Mouse (Mus musculus): Measurements from ENCODE around the gene Ddx51.
A peak's percentile ranks its signal among the peaks of the same experiment; 100 is the strongest.

Ddx51 gene

GRCm38 (mm10) chr5:110652719-110653648, at the start of gene Ddx51, which contains the start of gene Noc4l:
Ddx51 (plus strand) TSS chr5:110653451.
Noc4l (minus strand) TSS chr5:110653417.
- peak; percentile 82 to 92 for DNase-seq (ENCODE audit: low read depth in 1 of 2, low spot score in 2 of 2)

GRCm38 (mm10) chr5:110604311-110604710, 48.9 kb upstream of the Ddx51 start:
- DNase-seq (ENCODE audit: low read depth in 1 of 2, low spot score in 2 of 2), result no peak

- DNase-seq (ENCODE audit: low read depth in 1 of 2, low spot score in 2 of 2), result no peak
These were observed 47.6 kb upstream of the Ddx51 start for GRCm38 (mm10) chr5:110605531-110606221.

GRCm38 (mm10) chr5:110607767-110608166, 45.5 kb upstream of the Ddx51 start:
- no peak for DNase-seq (ENCODE audit: low read depth in 1 of 2, low spot score in 2 of 2)

GRCm38 (mm10) chr5:110608336-110608735, 44.9 kb upstream of the Ddx51 start:
- no peak for DNase-seq (ENCODE audit: low read depth in 1 of 2, low spot score in 2 of 2)

- no peak for DNase-seq (ENCODE audit: low read depth in 1 of 2, low spot score in 2 of 2)
These were observed 44.3 kb upstream of the Ddx51 start for GRCm38 (mm10) chr5:110608941-110609340.

GRCm38 (mm10) chr5:110609425-110609824, 43.8 kb upstream of the Ddx51 start:
- DNase-seq (ENCODE audit: low read depth in 1 of 2, low spot score in 2 of 2), result no peak

GRCm38 (mm10) chr5:110609868-110610267, 43.4 kb upstream of the Ddx51 start:
- DNase-seq (ENCODE audit: low read depth in 1 of 2, low spot score in 2 of 2), result no peak

GRCm38 (mm10) chr5:110610484-110610883, 42.8 kb upstream of the Ddx51 start:
- no peak for DNase-seq (ENCODE audit: low read depth in 1 of 2, low spot score in 2 of 2)

- DNase-seq (ENCODE audit: low read depth in 1 of 2, low spot score in 2 of 2), result no peak
These were observed 41.7 kb upstream of the Ddx51 start for GRCm38 (mm10) chr5:110611435-110612158.

- DNase-seq (ENCODE audit: low read depth in 1 of 2, low spot score in 2 of 2), result no peak
These were observed 34.0 kb upstream of the Ddx51 start for GRCm38 (mm10) chr5:110619226-110619625.

- DNase-seq (ENCODE audit: low read depth in 1 of 2, low spot score in 2 of 2), result no peak
These were observed 28.9 kb upstream of the Ddx51 start for GRCm38 (mm10) chr5:110624319-110624718.

- DNase-seq (ENCODE audit: low read depth in 1 of 2, low spot score in 2 of 2), result no peak
These were observed 25.9 kb upstream of the Ddx51 start for GRCm38 (mm10) chr5:110627351-110627750.

GRCm38 (mm10) chr5:110628156-110628555, 25.1 kb upstream of the Ddx51 start:
- no peak for DNase-seq (ENCODE audit: low read depth in 1 of 2, low spot score in 2 of 2)

- DNase-seq (ENCODE audit: low read depth in 1 of 2, low spot score in 2 of 2), result no peak
These were observed 23.6 kb upstream of the Ddx51 start for GRCm38 (mm10) chr5:110629525-110630120.

GRCm38 (mm10) chr5:110635951-110636707, 17.1 kb upstream of the Ddx51 start:
- no peak for DNase-seq (ENCODE audit: low read depth in 1 of 2, low spot score in 2 of 2)

- no peak for DNase-seq (ENCODE audit: low read depth in 1 of 2, low spot score in 2 of 2)
These were observed 14.8 kb upstream of the Ddx51 start for GRCm38 (mm10) chr5:110638306-110639074.

- DNase-seq (ENCODE audit: low read depth in 1 of 2, low spot score in 2 of 2), result peak; percentile 44 to 54
These were observed 13.8 kb upstream of the Ddx51 start for GRCm38 (mm10) chr5:110639459-110639858.

GRCm38 (mm10) chr5:110646377-110646776, 6.9 kb upstream of the Ddx51 start:
- no peak for DNase-seq (ENCODE audit: low read depth in 1 of 2, low spot score in 2 of 2)

- DNase-seq (ENCODE audit: low read depth in 1 of 2, low spot score in 2 of 2), result no peak
These were observed 435 bp downstream of the Ddx51 start for GRCm38 (mm10) chr5:110653686-110654085.
